Mouse (Mus musculus) CD8-positive naive resting alpha-beta T cell, adult 57 days (primary cell): ENCODE data around the gene Gm5724. TPM values are rescaled to one million over a fixed set of nuclear protein-coding genes. Genes with fewer than 3 reads are reported as not detected.

Source experiments
- total RNA-seq: library from RNA; stranded (reverse); gene quantifications from one replicate; pipeline ENCODE4 v1.2.4, GENCODE M21; 2023

Gm5724 gene
- not detected for total RNA-seq

DNA sequence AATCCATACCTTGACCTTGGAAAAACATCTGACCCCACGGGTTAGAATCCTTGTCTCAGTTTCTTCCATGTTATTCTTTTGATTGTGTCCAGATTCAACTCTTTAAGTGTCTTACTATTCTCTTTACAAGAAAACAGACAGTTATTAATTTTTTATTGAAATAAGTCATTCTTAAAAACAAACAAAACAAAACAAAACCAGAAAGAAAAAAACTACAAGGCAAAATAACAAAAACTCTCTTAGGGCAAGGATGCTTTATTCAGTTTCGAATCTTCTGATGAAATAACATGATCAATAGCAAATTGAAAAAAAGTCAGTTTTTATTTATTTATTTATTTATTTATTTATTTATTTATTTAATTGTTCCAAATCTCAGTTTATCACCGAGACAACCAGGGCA lies at the start of gene Gm5724:
Gene Gm5724, minus strand, starts transcription at position 101 of the 400 bp plus-strand sequence.

Other genes with a start within 250 kb of the Gm5724 start
- not detected for gene Slco1c1, start 249.4 kb downstream of the Gm5724 start, total RNA-seq
- not detected for gene Slco1b2, start 144.3 kb downstream of the Gm5724 start, total RNA-seq
- gene Slco1a4, start 82.4 kb upstream of the Gm5724 start, total RNA-seq, result not detected
- not detected for gene Slco1a1, start 173.2 kb upstream of the Gm5724 start, total RNA-seq
- gene Gm6614, start 237.6 kb upstream of the Gm5724 start, total RNA-seq, result not detected